Mouse (Mus musculus): Measurements from ENCODE around the gene Pou5f1. TPM values are rescaled to one million over a fixed set of nuclear protein-coding genes. Genes with fewer than 3 reads are reported as not detected.

Pou5f1 gene
- polyA plus RNA-seq, 1 experiment: 0.50 TPM

DNA sequence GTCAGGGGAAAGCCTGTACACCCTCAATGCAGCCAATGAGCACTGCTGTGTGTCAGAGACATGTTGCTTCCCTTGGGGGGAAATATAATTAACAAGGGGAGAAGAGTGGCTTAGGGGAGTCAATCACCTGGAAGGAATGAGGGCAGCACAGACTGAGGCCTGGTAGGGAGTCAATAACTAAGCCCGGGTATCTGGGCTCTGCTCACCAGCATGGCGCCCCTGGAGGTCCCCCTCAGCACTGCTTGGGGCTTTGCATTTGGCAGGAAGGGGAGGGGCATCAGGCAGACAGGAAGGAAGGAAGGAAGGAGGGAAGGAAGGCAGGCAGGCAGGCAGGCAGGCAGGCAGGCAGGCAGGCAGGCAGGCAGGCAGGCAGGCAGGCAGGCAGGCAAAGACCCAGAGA lies 41.6 kb downstream of the Pou5f1 start:
- H3K4me1 ChIP-seq (replicated peaks; ENCODE audit: control insufficient read depth, insufficient read depth, low read length): 0 out of 2 replicates have a peak, but pooled peaks cover 2% of the 10 kb centered on the region
- H3K27me3 ChIP-seq (ENCODE audit: control insufficient read depth, insufficient read depth, low read length): no peaks in the 10 kb centered on the region
- TF ChIP-seq POLR2A (IDR thresholded peaks at IDR 0.05; ENCODE audit: control insufficient read depth, extremely low read depth, insufficient read depth, low read length, poor library complexity) (no peak), CTCF (IDR thresholded peaks at IDR 0.05; ENCODE audit: borderline replicate concordance, control insufficient read depth, extremely low read depth, insufficient read depth, low read length, poor library complexity) (no peak)
- no peaks in the 10 kb centered on the region for H3K36me3 ChIP-seq (ENCODE audit: control insufficient read depth, insufficient read depth, low read length)
- DNase-seq: no peak
- H3K4me3 ChIP-seq (ENCODE audit: control insufficient read depth, insufficient read depth, low read length): no peak overlapping the region
- no peak overlapping the region for H3K27ac ChIP-seq (ENCODE audit: control insufficient read depth, insufficient read depth, low read length)
- 85% methylated on average over 2 of the region's 2 CpGs for WGBS

DNA sequence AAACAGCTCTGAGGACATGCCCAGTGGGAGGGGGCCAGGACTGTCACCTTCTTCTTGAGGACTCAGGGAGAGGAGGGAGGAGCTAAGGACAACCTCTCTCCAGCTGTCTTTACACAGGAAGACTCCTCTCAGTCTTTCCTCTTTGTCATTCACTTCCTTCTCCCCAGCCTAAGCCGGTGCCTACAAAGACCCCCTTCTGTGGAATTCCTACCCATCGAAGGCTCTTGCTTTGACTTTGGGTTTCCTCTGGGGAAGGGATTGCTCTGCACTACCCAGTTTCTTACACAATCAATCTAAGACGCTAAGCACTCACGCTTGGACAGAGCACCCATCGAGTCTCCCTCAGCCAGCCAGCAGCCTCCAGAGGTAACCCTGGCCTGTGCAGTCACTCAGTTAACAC lies 42.8 kb downstream of the Pou5f1 start:
- Histone ChIP-seq H3K4me3 (ENCODE audit: control insufficient read depth, insufficient read depth, low read length) (no peak overlapping the region), H3K4me1 (replicated peaks; ENCODE audit: control insufficient read depth, insufficient read depth, low read length) (0 out of 2 replicates have a peak, but pooled peaks cover 2% of the 10 kb centered on the region), H3K36me3 (ENCODE audit: control insufficient read depth, insufficient read depth, low read length) (no peaks in the 10 kb centered on the region), H3K27me3 (ENCODE audit: control insufficient read depth, insufficient read depth, low read length) (no peaks in the 10 kb centered on the region), H3K27ac (ENCODE audit: control insufficient read depth, insufficient read depth, low read length) (no peak overlapping the region)
- WGBS: 37% methylated on average over 5 of the region's 5 CpGs
- no peak for TF ChIP-seq POLR2A (IDR thresholded peaks at IDR 0.05; ENCODE audit: control insufficient read depth, extremely low read depth, insufficient read depth, low read length, poor library complexity)
- no peak for TF ChIP-seq CTCF (IDR thresholded peaks at IDR 0.05; ENCODE audit: borderline replicate concordance, control insufficient read depth, extremely low read depth, insufficient read depth, low read length, poor library complexity)
- DNase-seq: no peak

DNA sequence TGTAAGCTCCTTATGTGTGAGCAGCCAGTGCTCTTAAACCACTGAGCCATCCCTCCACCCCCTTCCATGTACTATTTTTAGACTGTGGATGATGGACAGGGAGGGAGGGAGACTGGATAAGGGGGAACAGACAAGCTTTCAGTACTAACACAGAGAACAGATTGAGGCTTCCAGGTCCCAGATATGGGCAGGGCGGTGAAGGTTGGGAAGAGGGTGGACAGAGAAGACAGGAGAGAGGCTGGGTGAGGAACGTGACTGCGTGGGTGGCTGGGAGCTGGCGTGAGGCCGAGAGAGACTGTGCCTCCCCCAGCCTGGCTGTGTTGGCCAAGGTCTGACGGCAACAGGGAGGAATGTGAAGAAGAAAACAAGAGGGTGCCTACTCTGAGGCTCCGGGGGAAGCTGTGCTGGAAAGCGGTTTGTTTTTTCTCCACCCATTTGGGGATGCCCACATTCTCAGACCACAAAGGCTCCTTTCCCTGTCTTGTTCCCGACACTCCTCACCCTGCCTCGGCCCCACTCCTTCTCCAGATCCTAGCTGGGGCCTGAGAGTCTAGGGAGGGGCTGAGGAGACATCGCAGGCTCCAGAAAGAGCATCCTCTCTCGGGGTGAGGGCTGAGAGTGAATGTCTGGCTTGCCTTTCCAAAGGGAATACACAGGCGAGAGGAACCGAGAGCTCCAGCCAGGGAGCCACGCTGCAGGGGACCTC lies 43.8 kb downstream of the Pou5f1 start:
- WGBS: 69% methylated on average over 15 of the region's 15 CpGs
- DNase-seq: no peak
- no peaks in the 10 kb centered on the region for H3K36me3 ChIP-seq (ENCODE audit: control insufficient read depth, insufficient read depth, low read length)
- TF ChIP-seq CTCF (IDR thresholded peaks at IDR 0.05; ENCODE audit: borderline replicate concordance, control insufficient read depth, extremely low read depth, insufficient read depth, low read length, poor library complexity) (no peak), POLR2A (IDR thresholded peaks at IDR 0.05; ENCODE audit: control insufficient read depth, extremely low read depth, insufficient read depth, low read length, poor library complexity) (no peak)
- no peaks in the 10 kb centered on the region for H3K27me3 ChIP-seq (ENCODE audit: control insufficient read depth, insufficient read depth, low read length)
- no peak overlapping the region for H3K27ac ChIP-seq (ENCODE audit: control insufficient read depth, insufficient read depth, low read length)
- no peak overlapping the region for H3K4me3 ChIP-seq (ENCODE audit: control insufficient read depth, insufficient read depth, low read length)
- no peaks in the 10 kb centered on the region for H3K4me1 ChIP-seq (replicated peaks; ENCODE audit: control insufficient read depth, insufficient read depth, low read length)

DNA sequence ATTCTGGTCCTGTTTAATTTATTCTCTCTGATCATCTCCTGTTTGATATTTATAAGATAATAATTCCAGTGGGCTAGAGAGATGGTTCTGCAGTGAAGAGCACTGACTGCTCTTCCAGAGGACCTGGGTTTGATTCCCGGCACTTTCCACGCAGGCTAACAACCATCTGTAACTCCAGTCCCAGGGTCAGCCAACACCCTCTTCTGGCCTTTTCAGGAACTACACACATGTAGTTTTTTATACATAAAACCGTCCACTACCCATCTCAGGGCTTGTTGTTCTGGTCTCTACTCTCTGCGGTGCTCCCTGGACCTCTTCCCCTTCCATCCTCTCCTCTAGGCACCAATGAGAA lies 44.3 kb downstream of the Pou5f1 start:
- Histone ChIP-seq H3K27ac (ENCODE audit: control insufficient read depth, insufficient read depth, low read length) (no peak overlapping the region), H3K4me1 (replicated peaks; ENCODE audit: control insufficient read depth, insufficient read depth, low read length) (no peaks in the 10 kb centered on the region), H3K27me3 (ENCODE audit: control insufficient read depth, insufficient read depth, low read length) (no peaks in the 10 kb centered on the region), H3K36me3 (ENCODE audit: control insufficient read depth, insufficient read depth, low read length) (no peaks in the 10 kb centered on the region), H3K4me3 (ENCODE audit: control insufficient read depth, insufficient read depth, low read length) (no peak overlapping the region)
- TF ChIP-seq CTCF (IDR thresholded peaks at IDR 0.05; ENCODE audit: borderline replicate concordance, control insufficient read depth, extremely low read depth, insufficient read depth, low read length, poor library complexity) (no peak), POLR2A (IDR thresholded peaks at IDR 0.05; ENCODE audit: control insufficient read depth, extremely low read depth, insufficient read depth, low read length, poor library complexity) (no peak)
- WGBS: 98% methylated on average over 4 of the region's 4 CpGs
- DNase-seq: no peak

DNA sequence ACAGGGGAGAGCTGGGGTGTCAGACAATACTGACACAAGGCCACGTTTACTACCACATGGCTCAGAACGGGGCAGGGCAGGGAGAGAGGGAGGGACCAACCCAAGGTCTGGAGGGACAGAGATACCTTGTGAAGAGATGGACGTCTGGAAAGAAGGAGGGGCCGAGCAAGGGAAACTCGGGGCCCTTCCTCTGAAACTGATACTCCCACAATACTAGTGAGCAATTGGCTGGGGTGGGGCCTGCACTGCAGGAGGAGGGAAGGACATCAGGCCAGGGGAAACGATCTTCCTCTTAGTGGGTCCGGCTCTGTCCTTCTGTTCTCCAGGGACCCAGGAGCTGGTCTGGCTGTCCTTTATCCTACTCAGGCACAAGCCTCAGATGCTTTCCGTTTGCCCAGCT lies 45.1 kb downstream of the Pou5f1 start:
- no peak overlapping the region for H3K4me3 ChIP-seq (ENCODE audit: control insufficient read depth, insufficient read depth, low read length)
- no peak for DNase-seq
- no peak overlapping the region for H3K27ac ChIP-seq (ENCODE audit: control insufficient read depth, insufficient read depth, low read length)
- H3K4me1 ChIP-seq (replicated peaks; ENCODE audit: control insufficient read depth, insufficient read depth, low read length): no peaks in the 10 kb centered on the region
- no peaks in the 10 kb centered on the region for H3K27me3 ChIP-seq (ENCODE audit: control insufficient read depth, insufficient read depth, low read length)
- no peaks in the 10 kb centered on the region for H3K36me3 ChIP-seq (ENCODE audit: control insufficient read depth, insufficient read depth, low read length)
- WGBS: 67% methylated on average over 8 of the region's 8 CpGs
- TF ChIP-seq POLR2A (IDR thresholded peaks at IDR 0.05; ENCODE audit: control insufficient read depth, extremely low read depth, insufficient read depth, low read length, poor library complexity) (no peak), CTCF (IDR thresholded peaks at IDR 0.05; ENCODE audit: borderline replicate concordance, control insufficient read depth, extremely low read depth, insufficient read depth, low read length, poor library complexity) (no peak)

DNA sequence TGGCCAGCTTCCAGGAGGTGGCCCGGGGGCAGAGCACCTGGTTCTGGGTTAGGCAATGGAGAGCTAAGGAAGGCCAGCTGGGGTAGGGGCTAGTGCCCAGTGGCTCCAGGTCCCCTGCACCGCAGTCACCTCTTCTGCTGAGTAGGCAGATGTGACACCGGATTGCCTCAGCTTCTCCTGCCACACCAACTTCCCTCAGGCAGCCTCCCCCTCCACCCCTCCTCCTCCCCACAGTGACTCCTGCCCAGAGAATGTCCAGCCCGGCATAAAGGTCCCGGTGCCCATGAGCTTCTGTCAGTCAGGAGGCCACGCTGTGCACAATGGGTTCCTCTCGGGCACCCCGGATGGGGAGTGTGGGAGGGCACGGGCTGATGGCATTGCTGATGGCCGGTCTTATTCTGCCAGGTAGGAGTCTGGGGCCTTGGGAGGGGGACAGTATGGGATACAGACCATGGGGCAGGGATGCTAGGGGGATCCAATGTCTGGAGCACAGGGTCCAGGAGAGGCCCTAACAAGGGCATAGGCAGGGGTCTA lies 46.1 kb downstream of the Pou5f1 start, which contains the start of gene Cdsn:
Gene Cdsn (plus strand): TSS at position 248 of the 534 bp plus-strand sequence.
- no peak for TF ChIP-seq CTCF (IDR thresholded peaks at IDR 0.05; ENCODE audit: borderline replicate concordance, control insufficient read depth, extremely low read depth, insufficient read depth, low read length, poor library complexity)
- no peak for TF ChIP-seq POLR2A (IDR thresholded peaks at IDR 0.05; ENCODE audit: control insufficient read depth, extremely low read depth, insufficient read depth, low read length, poor library complexity)
- no peak within 1 kb of the TSS for H3K4me3 ChIP-seq (ENCODE audit: control insufficient read depth, insufficient read depth, low read length)
- 81% methylated on average over 10 of the region's 10 CpGs for WGBS
- H3K4me1 ChIP-seq (replicated peaks; ENCODE audit: control insufficient read depth, insufficient read depth, low read length): no peaks in the 10 kb centered on the region
- DNase-seq: no peak
- no peak within 1 kb of the TSS for H3K27ac ChIP-seq (ENCODE audit: control insufficient read depth, insufficient read depth, low read length)
- H3K36me3 ChIP-seq (ENCODE audit: control insufficient read depth, insufficient read depth, low read length): no peaks in the 10 kb centered on the region
- H3K27me3 ChIP-seq (ENCODE audit: control insufficient read depth, insufficient read depth, low read length): no peaks in the 10 kb centered on the region
